ENCODE assay signal across 40 mouse cellular contexts in the genomic region with DNA sequence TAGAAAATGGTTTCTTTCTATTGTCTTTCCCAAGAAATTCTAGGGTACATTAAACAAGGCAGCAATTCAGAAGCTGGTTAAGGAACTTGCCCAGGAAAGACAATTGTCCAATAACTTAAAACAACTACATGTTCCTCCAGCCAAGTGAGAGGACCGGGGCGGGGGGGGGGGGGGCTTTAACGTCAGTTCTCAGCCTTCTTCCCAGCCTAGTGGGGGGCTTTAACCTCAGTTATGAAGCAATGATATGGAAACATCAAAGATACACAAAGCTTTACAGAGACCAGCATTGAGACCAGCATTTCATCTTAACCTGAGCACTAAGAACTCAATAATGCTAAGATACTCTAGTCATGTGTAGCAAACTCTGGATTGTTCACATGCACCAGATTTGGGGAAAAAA. TPM values are rescaled to one million over a fixed set of nuclear protein-coding genes. Genes with fewer than 3 reads are reported as not detected.
"Had no signal": no experiment of that assay in that cellular context is flagged by ENCODE, and none has a peak within 500 bp of the region (broad histone marks: within the 10 kb centered on the region; RNA-seq: fewer than 3 reads in every experiment).

A gene (minus strand): TSS at position 101 of the 400 bp plus-strand sequence.

- H3K27ac ChIP-seq: heart, embryonic 10.5 days; heart, embryonic 13.5 days; heart, embryonic 15.5 days; hindbrain, embryonic 10.5 days; hindbrain, embryonic 12.5 days; hindbrain, embryonic 13.5 days; hindbrain, embryonic 14.5 days; hindbrain, embryonic 15.5 days; hindbrain, postnatal 0 days; intestine, embryonic 15.5 days; kidney, embryonic 15.5 days; kidney, postnatal 0 days; layer of hippocampus, adult 2 months had no signal

- H3K4me1 ChIP-seq: heart, embryonic 10.5 days; heart, embryonic 12.5 days; heart, embryonic 13.5 days; heart, embryonic 15.5 days; hindbrain, embryonic 10.5 days; hindbrain, embryonic 12.5 days; hindbrain, embryonic 13.5 days; hindbrain, embryonic 15.5 days; intestine, embryonic 15.5 days; kidney, embryonic 15.5 days had no signal

- H3K4me3 ChIP-seq: heart, embryonic 10.5 days; heart, embryonic 12.5 days; heart, embryonic 13.5 days; heart, embryonic 15.5 days; hindbrain, embryonic 10.5 days; hindbrain, embryonic 12.5 days; hindbrain, embryonic 13.5 days; hindbrain, embryonic 15.5 days; intestine, embryonic 15.5 days; kidney, embryonic 15.5 days; layer of hippocampus, adult 2 months had no signal

- H3K27me3 ChIP-seq: heart, embryonic 12.5 days; heart, embryonic 13.5 days; heart, embryonic 15.5 days; hindbrain, embryonic 12.5 days; hindbrain, embryonic 13.5 days; hindbrain, embryonic 15.5 days; intestine, embryonic 15.5 days; kidney, embryonic 15.5 days had no signal

- DNase-seq: heart, postnatal 10 days; heart, postnatal 14 days; heart, postnatal 36 days; heart, postnatal 4 days; kidney, adult 11 months; kidney, adult 18-20 months; kidney, adult 2 months; kidney, adult 8-10 months; kidney, adult 9 months; kidney, postnatal 10 days; kidney, postnatal 14 days; kidney, postnatal 25 days; kidney, postnatal 36 days; kidney, postnatal 4 days; layer of hippocampus, adult 9-11 months; layer of hippocampus, postnatal 36 days had no signal

- H3K36me3 ChIP-seq: heart, embryonic 10.5 days; heart, embryonic 12.5 days; heart, embryonic 13.5 days; heart, embryonic 15.5 days; hindbrain, embryonic 10.5 days; hindbrain, embryonic 12.5 days; hindbrain, embryonic 13.5 days; hindbrain, embryonic 15.5 days; intestine, embryonic 15.5 days; kidney, embryonic 15.5 days had no signal

RNA-seq across cellular contexts. Expression of the gene that starts here (rescaled TPM):
- polyA plus RNA-seq: heart, embryonic 10.5 days; heart, embryonic 11.5 days; heart, embryonic 12.5 days; heart, embryonic 13.5 days; heart, embryonic 14.5 days; heart, embryonic 15.5 days; heart, postnatal 0 days; hindbrain, embryonic 10.5 days; hindbrain, embryonic 11.5 days; hindbrain, embryonic 12.5 days; hindbrain, embryonic 13.5 days; hindbrain, embryonic 14.5 days; hindbrain, embryonic 15.5 days; hindbrain, embryonic 16.5 days; hindbrain, postnatal 0 days; inflammation-experienced regulatory T-cells, adult 6 months; intestine, embryonic 14.5 days; intestine, embryonic 15.5 days; intestine, embryonic 16.5 days; kidney, adult 2 months; kidney, embryonic 14.5 days; kidney, embryonic 15.5 days; kidney, embryonic 16.5 days; kidney, postnatal 0 days had no signal
